Mouse (Mus musculus) testis, adult 2 months (tissue): ENCODE results near the gene Gucd1.

Experiments used
- CTCF ChIP-seq: fragments of 200-500 bp; IDR thresholded peaks from 2 replicates; pipeline ENCODE4 v1.5.1; 2012; ENCODE audit warnings: low read depth, mild to moderate bottlenecking, inconsistent platforms, low read length, moderate library complexity; ENCODE audit not compliant: control insufficient read depth, insufficient read depth, insufficient replicate concordance
- POLR2A ChIP-seq: fragments of 200-500 bp; IDR thresholded peaks from 2 replicates; pipeline ENCODE4 v1.6.1; 2012; ENCODE audit warnings: low read depth, mild to moderate bottlenecking, inconsistent platforms, low read length, moderate library complexity; ENCODE audit not compliant: control insufficient read depth

DNA sequence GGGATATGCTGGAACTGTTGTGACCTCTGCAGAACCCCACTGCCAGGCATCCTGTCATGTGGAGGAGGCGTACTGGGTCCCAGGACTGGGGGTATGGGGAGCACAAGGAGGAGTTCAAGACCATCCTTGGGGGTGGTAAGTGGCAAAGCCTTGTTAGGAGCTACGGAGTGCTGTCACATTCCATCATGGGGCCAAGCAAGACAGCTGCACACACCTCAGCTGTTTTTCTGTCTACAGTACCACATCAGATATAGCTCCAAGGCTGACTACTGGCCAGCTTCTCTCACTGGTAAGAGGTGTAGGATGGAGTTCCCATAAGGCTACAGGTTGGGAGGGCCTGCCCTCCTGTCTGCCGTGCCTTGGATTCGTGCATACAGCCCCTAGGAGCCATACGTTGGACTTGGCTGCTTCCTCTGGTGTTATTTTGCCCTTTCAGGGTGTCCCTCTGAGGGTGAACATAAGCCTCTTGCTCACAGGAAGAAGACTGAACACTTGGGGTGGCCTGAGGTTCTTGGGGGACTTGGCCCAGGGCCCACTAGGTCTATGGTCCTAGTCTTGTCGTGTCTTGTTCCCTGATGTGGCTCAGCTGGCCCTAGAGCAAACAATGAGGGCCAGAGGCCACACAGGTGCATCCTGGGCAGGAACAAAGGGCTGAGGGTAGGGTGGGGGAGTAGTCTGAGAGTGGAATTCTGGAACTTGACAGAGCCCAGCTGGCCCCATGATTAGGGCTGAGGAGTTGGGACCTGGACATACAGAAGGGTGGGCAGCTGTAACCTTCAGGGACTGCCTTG lies 203.4 kb downstream of the Gucd1 start:
- no peak for TF ChIP-seq CTCF
- no peak for TF ChIP-seq POLR2A
